Mouse (Mus musculus) stomach, postnatal 0 days (tissue): ENCODE results near the gene Gsg1l.

ENCODE experiments used
- CTCF ChIP-seq: IDR thresholded peaks from 2 replicates; pipeline ENCODE4 v1.5.1; 2016; ENCODE audit warnings: antibody characterized with exemption, low read depth, mild to moderate bottlenecking, moderate library complexity
- EP300 ChIP-seq: optimal IDR thresholded peaks from 2 replicates; pipeline ENCODE3; 2016; ENCODE audit warnings: antibody characterized with exemption

DNA sequence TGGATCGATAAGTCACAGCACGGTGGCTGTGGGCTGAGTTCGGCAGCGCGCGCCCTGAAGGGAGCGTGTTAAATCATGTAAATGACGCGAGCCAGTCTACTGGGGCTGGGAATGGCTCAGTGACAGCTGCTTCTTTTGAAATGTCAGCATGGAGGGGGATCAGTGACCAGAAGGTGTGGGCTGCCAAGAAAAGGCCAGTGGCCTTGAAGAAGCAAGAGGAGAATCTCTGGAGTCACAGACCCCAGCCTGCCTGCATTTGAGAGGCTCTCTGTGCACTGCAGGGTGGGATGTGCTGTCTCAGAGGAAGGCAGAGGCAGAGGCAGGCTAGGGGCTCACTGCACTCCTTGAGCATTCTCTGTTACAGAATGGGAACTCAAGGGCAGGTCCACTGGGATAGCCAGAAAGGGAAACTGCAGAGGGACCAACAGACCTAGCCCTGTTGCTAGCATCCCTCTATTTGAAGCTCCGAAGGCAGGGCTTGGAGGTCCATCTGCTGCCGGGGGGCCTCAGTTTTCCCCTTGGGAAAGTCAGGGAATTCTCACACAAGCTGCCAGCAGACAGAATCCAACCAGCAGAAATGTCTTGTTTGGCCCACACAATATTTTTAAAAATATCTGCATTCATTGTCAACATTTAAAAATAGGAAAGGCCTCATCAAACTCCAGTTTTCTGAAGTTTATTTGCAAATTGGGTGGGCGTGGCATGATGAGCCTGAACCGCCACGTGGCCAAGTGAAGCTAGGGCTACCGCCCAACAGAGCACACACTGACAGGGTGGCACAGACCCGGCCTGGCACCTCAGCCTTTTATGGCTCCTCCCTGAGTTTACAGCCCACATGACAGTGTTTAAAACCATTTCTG, 115.6 kb downstream of the Gsg1l start:
- TF ChIP-seq CTCF: no peak
- TF ChIP-seq EP300: no peak
